Mouse (Mus musculus): ENCODE results near the gene Mab21l1.

Mab21l1 gene

GRCm38 (mm10) chr3:55782056-55782687 is at the start of gene Mab21l1:
Mab21l1 (plus strand) TSS chr3:55782510.
- DNase-seq = no peak

- DNase-seq = no peak
Measured at GRCm38 (mm10) chr3:55733665-55734064, 48.6 kb upstream of the Mab21l1 start.

- DNase-seq = no peak
Measured at GRCm38 (mm10) chr3:55741428-55741827, 40.9 kb upstream of the Mab21l1 start.

- no peak for DNase-seq
Measured at GRCm38 (mm10) chr3:55742218-55742617, 40.1 kb upstream of the Mab21l1 start.

- no peak for DNase-seq
Measured at GRCm38 (mm10) chr3:55742654-55743053, 39.7 kb upstream of the Mab21l1 start.

GRCm38 (mm10) chr3:55743885-55744284 is 38.4 kb upstream of the Mab21l1 start:
- DNase-seq = no peak

- no peak for DNase-seq
Measured at GRCm38 (mm10) chr3:55750445-55751065, 31.8 kb upstream of the Mab21l1 start.

- DNase-seq = no peak
Measured at GRCm38 (mm10) chr3:55751363-55751762, 30.9 kb upstream of the Mab21l1 start.

- no peak for DNase-seq
Measured at GRCm38 (mm10) chr3:55752558-55752957, 29.8 kb upstream of the Mab21l1 start.

GRCm38 (mm10) chr3:55753872-55754271 is 28.4 kb upstream of the Mab21l1 start:
- DNase-seq = no peak

- no peak for DNase-seq
Measured at GRCm38 (mm10) chr3:55754981-55755608, 27.2 kb upstream of the Mab21l1 start.

GRCm38 (mm10) chr3:55755805-55756601 is 26.3 kb upstream of the Mab21l1 start:
- no peak for DNase-seq

GRCm38 (mm10) chr3:55756602-55757190 is 25.6 kb upstream of the Mab21l1 start:
- DNase-seq = no peak

- DNase-seq = no peak
Measured at GRCm38 (mm10) chr3:55758297-55758696, 24.0 kb upstream of the Mab21l1 start.

GRCm38 (mm10) chr3:55763591-55763990 is 18.7 kb upstream of the Mab21l1 start:
- no peak for DNase-seq

- no peak for DNase-seq
Measured at GRCm38 (mm10) chr3:55768654-55769053, 13.7 kb upstream of the Mab21l1 start.

- DNase-seq = no peak
Measured at GRCm38 (mm10) chr3:55769308-55769707, 13.0 kb upstream of the Mab21l1 start.

- DNase-seq = no peak
Measured at GRCm38 (mm10) chr3:55774203-55774602, 8.1 kb upstream of the Mab21l1 start.

- no peak for DNase-seq
Measured at GRCm38 (mm10) chr3:55775245-55775644, 7.1 kb upstream of the Mab21l1 start.

GRCm38 (mm10) chr3:55775753-55776152 is 6.6 kb upstream of the Mab21l1 start:
- DNase-seq = no peak

- DNase-seq = no peak
Measured at GRCm38 (mm10) chr3:55777501-55777900, 4.8 kb upstream of the Mab21l1 start.

GRCm38 (mm10) chr3:55778764-55779730 is 3.3 kb upstream of the Mab21l1 start:
- DNase-seq = no peak
